Mouse (Mus musculus) thymus, adult 18-20 months (tissue): Measurements from ENCODE around the gene Olfr1209.

Source experiments
- DNase-seq, 2 experiments: peaks; one replicate each; pipeline ENCODE4 v3.0.0; 2022; ENCODE audit warnings: mixed read lengths in 2 of 2

Gene Olfr1209

DNA sequence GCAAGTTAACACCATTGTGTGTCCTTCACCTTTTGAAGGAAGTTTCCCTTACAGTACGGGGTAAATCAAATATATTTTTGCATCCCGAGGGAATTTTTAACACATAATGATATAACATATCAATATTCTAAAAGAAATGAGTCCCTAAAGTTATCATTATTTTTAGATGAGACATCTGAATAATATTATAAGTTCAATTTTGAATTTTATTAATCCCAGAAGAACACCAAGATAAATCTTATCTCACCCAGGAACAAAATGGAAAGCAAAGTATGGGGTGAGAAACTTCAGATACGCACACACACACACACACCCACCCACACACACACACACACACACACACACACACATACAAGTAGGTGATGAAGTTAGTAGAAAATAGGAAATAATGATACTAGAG is at the start of gene Olfr1209:
TSS of gene Olfr1209 (minus strand) at position 101 of the 400 bp plus-strand sequence.
- no peak for DNase-seq

DNA sequence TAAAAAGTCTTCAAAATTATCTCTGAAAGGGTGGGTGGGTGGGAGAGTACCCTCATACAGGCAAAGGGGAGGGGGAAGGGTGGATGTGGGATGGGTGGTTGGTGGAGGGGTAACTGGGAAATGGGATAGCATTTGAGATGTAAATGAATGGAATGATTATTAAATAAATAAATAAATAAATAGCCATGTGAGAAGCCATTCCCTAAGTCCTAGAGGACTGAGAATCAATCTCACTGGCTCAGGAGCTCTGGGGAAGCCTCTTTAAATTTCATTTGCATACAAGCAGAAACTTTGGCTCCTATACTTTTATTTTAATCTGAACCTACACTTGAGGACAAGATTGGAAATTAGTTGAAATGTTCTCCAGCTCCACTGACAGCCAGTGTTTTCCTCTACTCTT is 38.7 kb upstream of the Olfr1209 start, which contains the start of gene Olfr1212:
TSS of gene Olfr1212 (plus strand) at position 301 of the 400 bp plus-strand sequence.
- no peak for DNase-seq

DNA sequence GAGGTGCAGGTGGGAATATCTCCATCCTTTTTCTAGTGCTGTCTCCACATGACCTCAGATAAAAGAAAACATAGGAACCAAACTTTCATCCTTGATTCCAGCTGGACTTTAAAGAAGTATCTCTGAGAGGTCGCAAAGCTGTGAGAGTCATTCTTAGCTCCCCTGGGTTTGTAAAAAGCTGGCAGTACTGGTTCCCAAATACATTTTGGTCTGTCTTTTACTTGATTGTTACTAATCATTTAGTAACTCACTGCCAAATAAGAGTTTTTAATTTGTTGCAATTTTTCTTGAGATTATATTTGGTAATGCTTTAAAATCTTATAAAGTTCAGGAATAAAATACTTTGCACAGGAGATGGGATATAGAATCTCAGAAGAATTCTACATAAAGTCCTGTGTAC is 23.1 kb upstream of the Olfr1209 start, which contains the start of gene Olfr1211:
TSS of gene Olfr1211 (minus strand) at position 101 of the 400 bp plus-strand sequence.
- DNase-seq = no peak

DNA sequence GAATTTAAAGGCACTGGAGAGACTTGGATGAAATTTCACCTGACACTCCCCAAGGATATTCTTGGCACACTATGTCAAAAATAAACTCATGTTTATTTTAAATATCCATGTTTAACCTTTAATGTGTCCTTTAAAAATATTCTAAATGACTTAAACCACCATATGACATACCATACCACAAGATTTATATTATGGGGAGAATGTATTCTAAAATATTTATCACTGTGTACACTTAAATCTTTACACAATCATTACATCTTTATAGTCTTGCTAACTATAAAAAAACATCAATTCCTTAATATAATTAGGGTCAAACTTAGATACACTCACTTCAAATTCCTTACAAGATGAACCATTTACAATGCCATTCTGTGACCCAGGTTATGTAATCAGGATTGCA is 12.7 kb downstream of the Olfr1209 start, which contains the start of gene Olfr1208:
TSS of gene Olfr1208 (minus strand) at position 101 of the 400 bp plus-strand sequence.
- no peak for DNase-seq

DNA sequence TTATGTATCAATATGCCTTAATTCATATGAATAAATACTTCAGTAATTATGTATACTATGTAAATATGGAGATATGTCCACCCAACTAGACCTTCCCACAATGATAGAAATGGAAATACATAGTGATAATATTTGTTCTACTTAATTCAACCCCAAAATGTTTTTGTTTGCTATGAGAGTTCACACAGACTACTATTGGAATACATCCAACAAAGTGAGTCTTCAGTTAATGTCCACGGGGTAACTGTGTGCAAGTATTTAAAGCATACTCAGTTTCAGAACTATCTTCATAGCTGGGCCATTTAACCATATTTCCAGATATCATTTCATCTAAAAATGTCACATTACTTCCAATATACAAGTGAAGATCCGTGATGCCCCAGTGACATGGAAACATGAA is 52.0 kb downstream of the Olfr1209 start, which contains the start of gene Olfr1206:
TSS of gene Olfr1206 (plus strand) at position 301 of the 400 bp plus-strand sequence.
- DNase-seq = no peak
